Mouse (Mus musculus): Measurements from ENCODE around the gene Alg14. TPM values are rescaled to one million over a fixed set of nuclear protein-coding genes. Genes with fewer than 3 reads are reported as not detected.
A peak's percentile ranks its signal among the peaks of the same experiment; 100 is the strongest.

Alg14 gene
- polyA plus RNA-seq, 3 experiments from 2014 or later: 18.1 to 24.6 (median 21.3) TPM

GRCm38 (mm10) chr3:121338687-121339086, 47.1 kb downstream of the Alg14 start:
- ATAC-seq: no peak

GRCm38 (mm10) chr3:121340321-121340761, 48.8 kb downstream of the Alg14 start:
- ATAC-seq: no peak

- ATAC-seq: no peak
Observed at GRCm38 (mm10) chr3:121343224-121343623, 51.7 kb downstream of the Alg14 start.

- no peak for ATAC-seq
Observed at GRCm38 (mm10) chr3:121344056-121344945, 52.7 kb downstream of the Alg14 start.

- ATAC-seq: peak; percentile 43
Observed at GRCm38 (mm10) chr3:121344951-121345642, 53.5 kb downstream of the Alg14 start.

- ATAC-seq: no peak
Observed at GRCm38 (mm10) chr3:121345643-121346000, 54.0 kb downstream of the Alg14 start.

- no peak for ATAC-seq
Observed at GRCm38 (mm10) chr3:121346507-121347267, 55.1 kb downstream of the Alg14 start.

- ATAC-seq: no peak
Observed at GRCm38 (mm10) chr3:121348792-121349191, 57.2 kb downstream of the Alg14 start.

GRCm38 (mm10) chr3:121349334-121350169, 58.0 kb downstream of the Alg14 start:
- ATAC-seq: no peak

GRCm38 (mm10) chr3:121351257-121351656, 59.7 kb downstream of the Alg14 start:
- no peak for ATAC-seq

GRCm38 (mm10) chr3:121354281-121354680, 62.7 kb downstream of the Alg14 start:
- ATAC-seq: no peak

GRCm38 (mm10) chr3:121354861-121355470, 63.4 kb downstream of the Alg14 start:
- no peak for ATAC-seq

GRCm38 (mm10) chr3:121355569-121355968, 64.0 kb downstream of the Alg14 start:
- no peak for ATAC-seq

- ATAC-seq: no peak
Observed at GRCm38 (mm10) chr3:121356111-121356510, 64.5 kb downstream of the Alg14 start.

- no peak for ATAC-seq
Observed at GRCm38 (mm10) chr3:121357030-121357429, 65.5 kb downstream of the Alg14 start.

- ATAC-seq: no peak
Observed at GRCm38 (mm10) chr3:121358285-121358684, 66.7 kb downstream of the Alg14 start.

GRCm38 (mm10) chr3:121358850-121359249, 67.3 kb downstream of the Alg14 start:
- no peak for ATAC-seq

- ATAC-seq: no peak
Observed at GRCm38 (mm10) chr3:121359272-121359671, 67.7 kb downstream of the Alg14 start.

- ATAC-seq: no peak
Observed at GRCm38 (mm10) chr3:121362002-121362401, 70.4 kb downstream of the Alg14 start.

- ATAC-seq: no peak
Observed at GRCm38 (mm10) chr3:121364388-121364787, 72.8 kb downstream of the Alg14 start.

- no peak for ATAC-seq
Observed at GRCm38 (mm10) chr3:121365131-121365530, 73.6 kb downstream of the Alg14 start.

- no peak for ATAC-seq
Observed at GRCm38 (mm10) chr3:121368616-121369015, 77.0 kb downstream of the Alg14 start.

Data from inflammation-experienced regulatory T-cells, adult 6 months (primary cell).